Mouse (Mus musculus): ENCODE data around the gene Prrg2.

GRCm38 (mm10) chr7:45029995-45030394, 32.5 kb downstream of the Prrg2 start:
- TF ChIP-seq CTCF (IDR thresholded peaks at IDR 0.05; ENCODE audit: low read depth, low read length): no peak
- TF ChIP-seq POLR2A (IDR thresholded peaks at IDR 0.05; ENCODE audit: borderline replicate concordance, low read depth, low read length): no peak

All from bone marrow macrophage, adult 2 months (primary cell).